In the genomic region with DNA sequence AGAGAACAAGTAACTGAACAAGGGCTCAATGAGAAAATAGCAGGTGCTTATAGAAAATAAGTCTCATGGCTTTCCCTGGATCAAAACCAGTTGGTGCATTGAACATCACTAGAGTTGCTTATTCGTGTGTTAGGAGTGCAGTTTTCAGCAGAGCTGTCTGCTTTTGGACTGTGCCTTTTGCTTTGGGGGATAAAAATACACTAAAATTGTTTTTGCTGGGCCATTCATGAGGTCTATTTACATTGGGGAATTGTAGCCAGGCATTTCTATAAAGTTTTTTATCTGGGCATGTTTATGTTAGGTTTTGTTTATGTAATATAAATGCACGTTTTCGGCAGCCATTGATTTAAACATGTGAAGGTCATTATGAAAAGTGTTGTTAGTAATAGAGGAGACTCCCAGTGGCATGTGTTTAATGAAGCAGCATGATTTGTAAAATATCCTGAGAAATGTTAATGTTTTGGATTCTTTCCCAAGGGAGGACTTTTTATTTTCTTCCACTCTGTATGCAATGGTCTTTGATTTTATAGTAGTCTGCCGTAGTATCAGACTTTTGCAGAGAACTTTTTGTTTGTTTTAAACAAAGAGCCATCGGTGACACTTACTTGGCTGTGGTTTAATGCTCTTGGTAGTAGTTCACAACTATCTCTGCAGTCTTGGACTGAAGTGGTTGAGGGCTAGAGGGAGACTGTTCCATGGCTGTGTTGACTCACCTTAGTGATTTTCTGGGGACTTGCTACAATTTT, we compare ENCODE assay signal across 11 mouse cellular contexts.
DNase-seq lines count a peak whose midpoint lies in the region; ATAC-seq and TF ChIP-seq lines count a peak whose summit lies in the region.
"Had no signal": no experiment of that assay in that cellular context is flagged by ENCODE, and none has a peak within 500 bp of the region (broad histone marks: within the 10 kb centered on the region; RNA-seq: fewer than 3 reads in every experiment).

No protein-coding gene starts in this region.

- peaks cover 17% of the 10 kb centered on the region for H3K4me1 ChIP-seq in kidney, embryonic 16.5 days (ENCODE audit: insufficient read depth, low read length)
- peaks cover 39% of the 10 kb centered on the region; the same call in 1 of the 2 replicates for H3K4me1 ChIP-seq in brown adipose tissue, adult 24 weeks (ENCODE audit: control insufficient read depth, insufficient read depth, insufficient read length, low read length)
- H3K4me1 ChIP-seq in limb, embryonic 10.5 days: peaks cover 38% of the 10 kb centered on the region

- peaks cover 3% of the 10 kb centered on the region; the same call in 1 of the 2 replicates for H3K9me3 ChIP-seq in kidney, embryonic 16.5 days (ENCODE audit: low read length)
- no peaks in the 10 kb centered on the region for H3K9me3 ChIP-seq in limb, embryonic 10.5 days (replicated peaks)

- H3K36me3 ChIP-seq in kidney, embryonic 16.5 days (ENCODE audit: insufficient read depth, low read length): no peaks in the 10 kb centered on the region
- 0 out of 2 replicates have a peak, but pooled peaks cover 2% of the 10 kb centered on the region for H3K36me3 ChIP-seq in limb, embryonic 10.5 days
- H3K36me3 ChIP-seq: G1E had no signal

- H3K27ac ChIP-seq in gastrocnemius, adult 2 months: peak overlapping the region; percentile 84
- H3K27ac ChIP-seq in kidney, embryonic 16.5 days (ENCODE audit: low read length): peak overlapping the region; percentile 62
- peak overlapping the region; percentile 91 for H3K27ac ChIP-seq in brown adipose tissue, adult 24 weeks (replicated peaks; ENCODE audit: low read depth, low read length)
- peak overlapping the region; percentile 72; the same call in 1 of the 2 replicates for H3K27ac ChIP-seq in limb, embryonic 10.5 days

- no peak overlapping the region for H3K9ac ChIP-seq in kidney, embryonic 16.5 days (replicated peaks; ENCODE audit: low read length)

- no peak overlapping the region for H3K4me3 ChIP-seq in gastrocnemius, adult 2 months
- no peak overlapping the region for H3K4me3 ChIP-seq in kidney, embryonic 16.5 days (ENCODE audit: low read length)
- H3K4me3 ChIP-seq in brown adipose tissue, adult 24 weeks (ENCODE audit: insufficient read depth, low read depth, low read length): no peak overlapping the region
- H3K4me3 ChIP-seq in limb, embryonic 10.5 days: no peak overlapping the region

- no peak overlapping the region for H3K4me2 ChIP-seq in kidney, embryonic 16.5 days (replicated peaks; ENCODE audit: low read depth, low read length)

- 51% methylated on average over 5 of the region's 5 CpGs for WGBS in kidney, embryonic 16.5 days
- WGBS in limb, embryonic 10.5 days: 91% methylated on average over 5 of the region's 5 CpGs

- ATAC-seq in kidney, embryonic 16.5 days (ENCODE audit: low FRiP score, low TSS enrichment): 0 out of 2 replicates have a peak, but pooled peaks have one; percentile 20

- intact Hi-C loops in gastrocnemius, adult 2 months (cut with DNase I): no loop called here

- TF ChIP-seq CTCF in gastrocnemius, adult 2 months (IDR thresholded peaks at IDR 0.05): no peak

- DNase-seq in gastrocnemius, adult 2 months: no peak
- DNase-seq in gastrocnemius, adult 8-10 months (ENCODE audit: low spot score in 2 of 2): no peak
- no peak for DNase-seq in kidney, postnatal 4 days
- DNase-seq in limb, embryonic 10.5 days (ENCODE audit: low spot score): no peak
- no peak for DNase-seq in embryo, embryonic 10.5 days (ENCODE audit: low spot score)
- no peak for DNase-seq in layer of hippocampus, adult 8-10 months (ENCODE audit: low spot score in 2 of 2)
- DNase-seq: heart, postnatal 36 days; thymus, postnatal 36 days had no signal

- no peaks in the 10 kb centered on the region for H3K27me3 ChIP-seq in kidney, embryonic 16.5 days (ENCODE audit: insufficient read depth, low read length)
- no peaks in the 10 kb centered on the region for H3K27me3 ChIP-seq in limb, embryonic 10.5 days (ENCODE audit: low read depth, poor library complexity, severe bottlenecking)
